Mouse (Mus musculus): ENCODE results near the gene Gprin3. TPM values are rescaled to one million over a fixed set of nuclear protein-coding genes. Genes with fewer than 3 reads are reported as not detected.

Gene Gprin3
- polyA plus RNA-seq, 1 experiment from 2014 or later = 7.6 TPM

DNA sequence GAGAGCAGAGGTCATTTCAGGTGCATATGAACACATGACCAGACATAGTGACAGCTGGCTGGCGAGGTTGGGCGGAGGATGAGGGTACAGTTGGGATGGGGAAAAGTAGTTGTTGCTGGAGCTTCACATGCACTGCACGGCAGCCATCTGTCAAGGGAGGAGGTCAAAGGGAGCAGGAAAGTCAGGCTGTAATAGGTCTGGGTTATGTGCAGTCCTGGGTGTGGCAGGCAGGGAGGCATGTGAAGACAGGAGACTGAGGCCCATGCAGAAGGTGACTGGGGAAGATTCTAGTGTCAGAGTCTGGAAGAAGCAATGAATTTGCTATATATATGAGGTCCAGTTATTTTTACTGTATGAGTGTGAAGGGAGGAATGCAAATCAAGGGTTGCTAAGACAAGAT is 35.9 kb downstream of the Gprin3 start:
- ATAC-seq (ENCODE audit: low FRiP score, low TSS enrichment) (no peak), DNase-seq (no peak)
- no peak overlapping the region for H3K4me2 ChIP-seq (ENCODE audit: low read length)
- H3K4me1 ChIP-seq (ENCODE audit: control insufficient read depth, insufficient read depth, low read length) = no peaks in the 10 kb centered on the region
- H3K36me3 ChIP-seq (ENCODE audit: control insufficient read depth, insufficient read depth, low read length) = no peaks in the 10 kb centered on the region
- H3K27ac ChIP-seq (replicated peaks; ENCODE audit: low read depth, low read length) = no peak overlapping the region
- no peaks in the 10 kb centered on the region for H3K9me3 ChIP-seq (ENCODE audit: control insufficient read depth, low read length)
- no peak overlapping the region for H3K4me3 ChIP-seq (replicated peaks; ENCODE audit: low read depth, low read length)
- WGBS = 89% methylated on average over 3 of the region's 3 CpGs
- H3K9ac ChIP-seq (replicated peaks; ENCODE audit: low read length) = no peak overlapping the region
- H3K27me3 ChIP-seq (ENCODE audit: control insufficient read depth, insufficient read depth, low read length) = no peaks in the 10 kb centered on the region

DNA sequence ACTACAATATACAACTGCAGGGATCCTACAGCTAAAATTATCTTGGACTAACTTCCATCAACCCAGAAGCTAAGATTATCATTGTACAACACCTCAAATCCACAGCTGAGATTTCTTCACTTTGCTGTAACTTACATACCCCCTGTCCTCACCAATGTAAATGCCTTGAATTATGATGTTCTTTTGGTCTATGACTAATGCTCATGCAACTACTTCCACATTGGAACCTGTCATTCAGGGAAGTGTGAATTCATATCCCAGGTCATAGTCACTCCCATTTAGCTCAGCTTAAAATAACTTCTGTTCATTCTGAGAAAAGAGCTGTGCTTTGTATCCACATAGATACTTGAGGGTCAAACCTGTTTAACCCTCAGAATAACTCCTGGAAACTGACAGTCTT is 60.8 kb downstream of the Gprin3 start:
- Histone ChIP-seq H3K4me3 (replicated peaks; ENCODE audit: low read depth, low read length) (no peak overlapping the region), H3K4me2 (ENCODE audit: low read length) (no peak overlapping the region), H3K9ac (replicated peaks; ENCODE audit: low read length) (no peak overlapping the region), H3K27ac (replicated peaks; ENCODE audit: low read depth, low read length) (no peak overlapping the region), H3K36me3 (ENCODE audit: control insufficient read depth, insufficient read depth, low read length) (no peaks in the 10 kb centered on the region), H3K27me3 (ENCODE audit: control insufficient read depth, insufficient read depth, low read length) (no peaks in the 10 kb centered on the region), H3K9me3 (ENCODE audit: control insufficient read depth, low read length) (no peaks in the 10 kb centered on the region), H3K4me1 (ENCODE audit: control insufficient read depth, insufficient read depth, low read length) (no peaks in the 10 kb centered on the region)
- DNase-seq (no peak), ATAC-seq (ENCODE audit: low FRiP score, low TSS enrichment) (no peak)

DNA sequence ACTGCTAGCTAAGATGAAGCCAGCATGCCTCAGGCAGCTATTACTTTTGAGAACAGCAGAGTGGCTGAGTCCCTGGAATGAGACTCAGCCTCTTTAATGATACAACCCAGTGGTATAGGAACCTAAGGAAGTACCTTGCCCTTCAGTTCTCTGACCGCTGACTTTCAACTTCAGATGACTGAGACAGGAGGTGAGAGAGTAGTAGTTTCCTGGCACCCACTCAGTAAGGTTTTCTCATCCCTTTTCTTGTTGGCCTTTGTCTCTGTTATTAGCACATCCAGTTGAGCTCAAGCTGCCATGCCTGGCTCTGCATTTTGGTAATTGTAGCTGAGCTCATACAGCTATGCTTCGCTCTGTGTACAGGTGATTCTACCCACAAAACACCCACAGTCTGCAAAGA is 62.8 kb downstream of the Gprin3 start:
- H3K4me1 ChIP-seq (ENCODE audit: control insufficient read depth, insufficient read depth, low read length) = no peaks in the 10 kb centered on the region
- H3K36me3 ChIP-seq (ENCODE audit: control insufficient read depth, insufficient read depth, low read length) = no peaks in the 10 kb centered on the region
- no peak overlapping the region for H3K9ac ChIP-seq (replicated peaks; ENCODE audit: low read length)
- H3K4me3 ChIP-seq (replicated peaks; ENCODE audit: low read depth, low read length) = no peak overlapping the region
- no peak overlapping the region for H3K4me2 ChIP-seq (ENCODE audit: low read length)
- no peak for ATAC-seq (ENCODE audit: low FRiP score, low TSS enrichment)
- WGBS = 95% methylated on average over 2 of the region's 2 CpGs
- DNase-seq = no peak
- no peak overlapping the region for H3K27ac ChIP-seq (replicated peaks; ENCODE audit: low read depth, low read length)
- H3K9me3 ChIP-seq (ENCODE audit: control insufficient read depth, low read length) = no peaks in the 10 kb centered on the region
- no peaks in the 10 kb centered on the region for H3K27me3 ChIP-seq (ENCODE audit: control insufficient read depth, insufficient read depth, low read length)

DNA sequence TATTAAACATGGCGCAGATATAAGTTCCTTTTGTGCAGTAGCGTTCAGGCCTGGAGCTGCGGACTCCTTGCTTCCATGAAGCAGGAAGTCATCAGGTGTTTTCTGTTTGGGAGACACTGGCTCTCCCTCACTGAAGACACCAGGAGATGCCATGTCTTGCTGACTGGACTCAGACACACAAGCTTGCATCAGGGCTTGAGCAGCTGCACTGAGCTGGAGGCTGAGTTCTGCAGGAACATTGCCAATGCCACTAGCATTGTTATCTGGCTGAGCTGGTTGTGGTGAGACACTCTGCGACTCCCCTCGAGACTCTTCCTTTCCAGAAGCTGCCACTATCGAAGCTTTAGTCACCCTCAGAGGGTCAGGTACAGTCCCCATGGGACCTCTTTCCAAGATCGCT is 71.2 kb downstream of the Gprin3 start:
- Histone ChIP-seq H3K27ac (replicated peaks; ENCODE audit: low read depth, low read length) (no peak overlapping the region), H3K27me3 (ENCODE audit: control insufficient read depth, insufficient read depth, low read length) (no peaks in the 10 kb centered on the region), H3K4me1 (ENCODE audit: control insufficient read depth, insufficient read depth, low read length) (no peaks in the 10 kb centered on the region), H3K4me3 (replicated peaks; ENCODE audit: low read depth, low read length) (no peak overlapping the region), H3K4me2 (ENCODE audit: low read length) (no peak overlapping the region), H3K9ac (replicated peaks; ENCODE audit: low read length) (no peak overlapping the region), H3K36me3 (ENCODE audit: control insufficient read depth, insufficient read depth, low read length) (no peaks in the 10 kb centered on the region), H3K9me3 (ENCODE audit: control insufficient read depth, low read length) (no peaks in the 10 kb centered on the region)
- ATAC-seq (ENCODE audit: low FRiP score, low TSS enrichment) = no peak
- WGBS = 93% methylated on average over 7 of the region's 7 CpGs
- DNase-seq = no peak

DNA sequence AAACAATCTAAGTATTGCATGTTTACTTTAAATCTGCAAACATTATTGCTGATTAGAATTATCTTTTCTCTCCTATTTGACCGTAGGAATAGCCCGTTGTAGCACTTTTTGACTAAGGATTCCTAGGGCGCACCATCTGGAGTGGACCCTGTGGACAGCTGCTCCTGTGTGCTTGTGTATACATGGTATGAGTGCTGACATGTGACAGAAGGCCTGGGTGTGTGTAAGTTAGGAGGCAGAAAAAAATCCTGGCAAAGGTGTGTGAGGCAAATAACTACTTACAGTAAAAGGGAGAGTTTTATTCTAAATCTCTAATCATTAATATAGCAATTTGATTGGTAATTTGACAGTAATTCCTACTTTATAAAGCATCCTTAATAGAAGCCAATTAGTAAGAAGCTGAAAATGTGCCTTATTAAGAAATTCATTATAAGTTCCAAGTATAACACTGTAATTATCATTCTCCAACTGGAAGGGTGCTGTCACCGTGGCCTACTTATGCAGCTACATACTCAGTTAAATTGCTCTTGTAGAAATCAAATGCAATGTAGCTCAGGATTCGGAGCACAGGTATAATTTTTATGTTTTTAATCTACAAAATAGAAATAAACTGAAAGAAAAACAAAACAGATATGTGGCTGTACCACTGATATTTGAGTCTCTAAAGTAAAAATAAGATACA is 74.8 kb downstream of the Gprin3 start:
- 88% methylated on average over 5 of the region's 5 CpGs for WGBS

DNA sequence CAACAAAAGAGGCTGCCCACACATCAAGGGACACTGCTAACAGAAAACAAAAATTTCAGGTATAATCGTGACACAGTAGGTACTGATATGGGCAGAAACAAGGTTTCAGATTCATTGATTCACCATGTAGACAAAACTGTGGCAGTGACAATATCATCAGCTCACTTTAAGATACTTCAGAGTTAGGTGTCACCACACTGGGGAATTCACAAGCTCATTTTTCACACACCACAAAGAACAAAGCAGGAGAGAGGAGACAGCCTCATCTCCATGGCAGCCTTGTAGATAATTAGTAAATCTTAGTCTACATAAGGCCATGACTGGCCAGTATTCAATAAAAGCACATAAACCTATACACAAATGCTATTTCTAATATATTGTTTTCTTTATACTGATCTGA is 77.4 kb downstream of the Gprin3 start:
- Histone ChIP-seq H3K4me2 (ENCODE audit: low read length) (no peak overlapping the region), H3K4me1 (ENCODE audit: control insufficient read depth, insufficient read depth, low read length) (no peaks in the 10 kb centered on the region), H3K27me3 (ENCODE audit: control insufficient read depth, insufficient read depth, low read length) (no peaks in the 10 kb centered on the region), H3K36me3 (ENCODE audit: control insufficient read depth, insufficient read depth, low read length) (no peaks in the 10 kb centered on the region), H3K4me3 (replicated peaks; ENCODE audit: low read depth, low read length) (no peak overlapping the region), H3K27ac (replicated peaks; ENCODE audit: low read depth, low read length) (no peak overlapping the region), H3K9ac (replicated peaks; ENCODE audit: low read length) (no peak overlapping the region), H3K9me3 (ENCODE audit: control insufficient read depth, low read length) (no peaks in the 10 kb centered on the region)
- 90% methylated on average over 1 of the region's 1 CpGs for WGBS
- DNase-seq = no peak
- no peak for ATAC-seq (ENCODE audit: low FRiP score, low TSS enrichment)

More for the DNA sequence above, 74.8 kb downstream of the Gprin3 start:
- Histone ChIP-seq H3K36me3 (ENCODE audit: control insufficient read depth, insufficient read depth, low read length) (no peaks in the 10 kb centered on the region), H3K4me1 (ENCODE audit: control insufficient read depth, insufficient read depth, low read length) (no peaks in the 10 kb centered on the region), H3K27ac (replicated peaks; ENCODE audit: low read depth, low read length) (no peak overlapping the region), H3K27me3 (ENCODE audit: control insufficient read depth, insufficient read depth, low read length) (no peaks in the 10 kb centered on the region), H3K4me3 (replicated peaks; ENCODE audit: low read depth, low read length) (no peak overlapping the region), H3K4me2 (ENCODE audit: low read length) (no peak overlapping the region), H3K9me3 (ENCODE audit: control insufficient read depth, low read length) (no peaks in the 10 kb centered on the region), H3K9ac (replicated peaks; ENCODE audit: low read length) (no peak overlapping the region)
- DNase-seq = no peak
- ATAC-seq (ENCODE audit: low FRiP score, low TSS enrichment) = no peak

DNA sequence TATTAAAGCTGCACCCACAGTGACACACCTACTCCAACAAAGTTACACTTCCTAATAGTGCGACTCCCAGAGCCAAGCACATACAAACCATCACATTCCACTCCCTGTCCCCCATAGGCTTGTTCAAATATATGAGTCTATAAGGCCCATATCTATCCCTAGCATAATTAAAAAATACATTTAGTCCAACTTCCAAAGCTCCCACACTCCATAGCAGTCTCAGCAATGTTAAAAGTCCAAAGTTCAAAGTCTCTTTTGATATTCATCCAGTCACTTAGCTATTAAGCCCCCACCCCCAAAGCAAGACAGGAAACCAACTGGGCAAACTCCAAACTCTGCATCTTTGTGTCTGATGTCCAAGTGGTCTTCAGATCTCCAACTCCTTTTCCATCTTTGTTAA is 84.9 kb downstream of the Gprin3 start:
- WGBS = 84% methylated on average over 1 of the region's 1 CpGs
- H3K36me3 ChIP-seq (ENCODE audit: control insufficient read depth, insufficient read depth, low read length) = no peaks in the 10 kb centered on the region

DNA sequence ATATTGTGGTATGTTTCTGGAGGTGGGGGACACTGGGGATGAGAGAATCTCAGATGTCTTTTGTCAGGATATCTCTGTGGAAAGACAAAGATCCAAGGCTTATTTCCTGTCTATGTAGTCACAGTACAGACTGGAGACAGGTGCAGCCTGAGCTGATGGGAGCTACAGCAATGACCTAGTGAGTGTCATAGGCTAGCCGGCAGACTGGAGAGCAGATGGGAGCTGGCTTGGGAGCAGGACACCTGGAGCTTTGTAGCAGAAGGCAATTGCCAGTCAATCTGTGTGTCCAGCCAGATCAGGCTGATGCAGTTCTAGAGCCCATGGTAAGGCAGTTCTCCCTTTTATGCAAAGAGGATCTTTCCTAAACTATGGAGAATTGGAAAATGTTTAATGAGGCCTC is 97.8 kb downstream of the Gprin3 start:
- DNase-seq = no peak
- 80% methylated on average over 1 of the region's 1 CpGs for WGBS
- ATAC-seq (ENCODE audit: low FRiP score, low TSS enrichment) = no peak
- H3K36me3 ChIP-seq (ENCODE audit: control insufficient read depth, insufficient read depth, low read length) = no peaks in the 10 kb centered on the region
- H3K9ac ChIP-seq (replicated peaks; ENCODE audit: low read length) = no peak overlapping the region
- H3K27ac ChIP-seq (replicated peaks; ENCODE audit: low read depth, low read length) = no peak overlapping the region
- H3K4me2 ChIP-seq (ENCODE audit: low read length) = no peak overlapping the region
- no peaks in the 10 kb centered on the region for H3K9me3 ChIP-seq (ENCODE audit: control insufficient read depth, low read length)
- H3K4me1 ChIP-seq (ENCODE audit: control insufficient read depth, insufficient read depth, low read length) = no peaks in the 10 kb centered on the region
- no peak overlapping the region for H3K4me3 ChIP-seq (replicated peaks; ENCODE audit: low read depth, low read length)
- no peaks in the 10 kb centered on the region for H3K27me3 ChIP-seq (ENCODE audit: control insufficient read depth, insufficient read depth, low read length)

More for the DNA sequence above, 84.9 kb downstream of the Gprin3 start:
- Histone ChIP-seq H3K4me2 (ENCODE audit: low read length) (no peak overlapping the region), H3K4me1 (ENCODE audit: control insufficient read depth, insufficient read depth, low read length) (no peaks in the 10 kb centered on the region), H3K9me3 (ENCODE audit: control insufficient read depth, low read length) (no peaks in the 10 kb centered on the region), H3K4me3 (replicated peaks; ENCODE audit: low read depth, low read length) (no peak overlapping the region), H3K27me3 (ENCODE audit: control insufficient read depth, insufficient read depth, low read length) (no peaks in the 10 kb centered on the region), H3K27ac (replicated peaks; ENCODE audit: low read depth, low read length) (no peak overlapping the region), H3K9ac (replicated peaks; ENCODE audit: low read length) (no peak overlapping the region)
- DNase-seq (no peak), ATAC-seq (ENCODE audit: low FRiP score, low TSS enrichment) (no peak)

DNA sequence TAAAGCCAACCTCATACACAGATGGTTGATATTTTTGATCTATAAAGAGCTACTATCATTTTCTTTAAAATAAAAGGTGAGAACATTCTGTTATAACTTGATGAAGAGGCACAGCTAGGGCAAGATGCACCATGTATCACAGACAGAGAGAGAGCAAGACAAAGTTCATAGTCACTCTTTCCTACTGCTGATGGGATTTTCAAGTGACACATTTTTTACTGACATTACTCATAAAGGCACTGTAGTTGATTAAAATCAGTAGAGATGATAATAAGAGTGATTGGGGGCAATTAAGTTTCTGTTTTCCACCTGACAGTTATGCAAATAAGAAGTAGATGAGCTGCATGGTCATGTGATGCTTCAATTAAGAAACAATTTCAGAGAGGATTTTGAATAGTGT is 110.2 kb downstream of the Gprin3 start:
- no peak overlapping the region for H3K9ac ChIP-seq (replicated peaks; ENCODE audit: low read length)
- H3K9me3 ChIP-seq (ENCODE audit: control insufficient read depth, low read length) = no peaks in the 10 kb centered on the region
- no peaks in the 10 kb centered on the region for H3K36me3 ChIP-seq (ENCODE audit: control insufficient read depth, insufficient read depth, low read length)
- H3K4me2 ChIP-seq (ENCODE audit: low read length) = no peak overlapping the region
- H3K4me3 ChIP-seq (replicated peaks; ENCODE audit: low read depth, low read length) = no peak overlapping the region
- no peaks in the 10 kb centered on the region for H3K4me1 ChIP-seq (ENCODE audit: control insufficient read depth, insufficient read depth, low read length)
- ATAC-seq (ENCODE audit: low FRiP score, low TSS enrichment) (no peak), DNase-seq (no peak)
- no peak overlapping the region for H3K27ac ChIP-seq (replicated peaks; ENCODE audit: low read depth, low read length)
- no peaks in the 10 kb centered on the region for H3K27me3 ChIP-seq (ENCODE audit: control insufficient read depth, insufficient read depth, low read length)
